Mouse (Mus musculus) lung, adult 2 months (tissue): Measurements from ENCODE around the gene Zfp764.

ENCODE experiments used
- CTCF ChIP-seq: fragments of 200-500 bp; IDR thresholded peaks from 2 replicates; pipeline ENCODE4 v1.5.1; 2011; ENCODE audit warnings: mild to moderate bottlenecking, low read length, control low read depth; ENCODE audit not compliant: insufficient read depth
- POLR2A ChIP-seq: fragments of 200-500 bp; IDR thresholded peaks from 2 replicates; pipeline ENCODE4 v1.6.1; 2011; ENCODE audit warnings: low read depth, mild to moderate bottlenecking, control low read depth, low read length, borderline replicate concordance; ENCODE audit errors: extremely low read depth

DNA sequence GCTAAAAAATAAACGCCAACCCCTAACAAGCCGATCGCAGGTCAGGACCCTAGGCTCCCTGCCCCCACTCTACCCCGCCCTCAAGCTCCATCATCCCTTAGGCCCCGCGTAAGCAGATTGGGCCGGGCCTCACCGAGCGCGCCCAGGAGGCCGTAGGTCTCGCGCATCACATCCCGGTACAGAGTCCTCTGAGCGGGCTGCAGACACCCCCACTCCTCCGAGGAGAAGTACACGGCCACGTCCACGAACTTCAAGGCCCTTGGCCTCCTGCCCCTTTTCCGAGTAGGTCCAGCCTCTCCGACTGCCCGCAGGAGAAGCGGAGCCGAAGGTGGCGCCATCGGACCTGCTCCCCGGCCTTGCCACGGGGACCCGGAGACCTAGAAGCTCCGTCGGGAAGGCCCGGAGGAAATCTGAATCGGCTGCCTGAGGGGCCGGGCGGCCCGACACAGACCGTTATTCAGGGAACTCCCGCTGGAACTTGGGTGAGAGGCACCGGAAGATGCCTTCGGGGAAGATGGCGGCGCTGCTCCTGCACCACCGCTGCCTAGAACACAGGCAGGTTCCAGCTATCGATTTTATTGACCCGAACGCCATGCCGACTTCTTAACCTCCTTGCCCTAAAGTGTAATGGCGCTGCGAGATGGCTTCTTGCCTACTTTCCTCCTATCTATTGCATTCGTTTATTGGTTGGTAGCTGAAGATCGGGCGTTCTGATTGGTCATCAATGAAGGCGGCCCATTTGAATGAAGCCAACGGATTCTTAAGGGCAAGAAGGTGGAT lies 42.1 kb upstream of the Zfp764 start, which contains the start of gene Zfp689:
- TF ChIP-seq POLR2A: peak; percentile 63; the same call in 1 of the 2 replicates
- TF ChIP-seq CTCF: no peak
